Mouse (Mus musculus) small intestine, adult 2 months (tissue): ENCODE measurements around the gene Alg12. TPM values are rescaled to one million over a fixed set of nuclear protein-coding genes. Genes with fewer than 3 reads are reported as not detected.

ENCODE experiments used
- H3K27ac ChIP-seq: fragments of 200-500 bp; 2 replicates; pipeline ENCODE4 v1.5.1; 2012; ENCODE audit warnings: low read depth, low read length, control low read depth, inconsistent platforms; ENCODE audit not compliant: insufficient read depth
- H3K27me3 ChIP-seq: fragments of 200-500 bp; 2 replicates; pipeline ENCODE4 v1.6.1; 2012; ENCODE audit warnings: mild to moderate bottlenecking, moderate library complexity, low read length, inconsistent platforms; ENCODE audit not compliant: control insufficient read depth, insufficient read depth
- H3K36me3 ChIP-seq: fragments of 200-500 bp; 2 replicates; pipeline ENCODE4 v1.6.1; 2012; ENCODE audit warnings: mild to moderate bottlenecking, low read length, control low read depth, inconsistent platforms; ENCODE audit not compliant: control insufficient read depth, insufficient read depth
- H3K4me1 ChIP-seq: fragments of 200-500 bp; 2 replicates; pipeline ENCODE4 v1.6.1; 2012; ENCODE audit warnings: low read length, inconsistent platforms, mixed read lengths; ENCODE audit not compliant: control insufficient read depth, insufficient read depth, insufficient read length
- H3K4me3 ChIP-seq: fragments of 200-500 bp; 2 replicates; pipeline ENCODE4 v1.5.1; 2012; ENCODE audit warnings: low read depth, mild to moderate bottlenecking, control low read depth, inconsistent platforms, low read length, moderate library complexity
- CTCF ChIP-seq: fragments of 200-500 bp; IDR thresholded peaks from 2 replicates; pipeline ENCODE4 v1.5.1; 2012; ENCODE audit warnings: low read depth, mild to moderate bottlenecking, control low read depth, inconsistent platforms, low read length, moderate library complexity, mixed read lengths; ENCODE audit not compliant: insufficient replicate concordance, insufficient read length; ENCODE audit errors: extremely low read depth
- POLR2A ChIP-seq: fragments of 200-500 bp; IDR thresholded peaks from 2 replicates; pipeline ENCODE4 v1.6.1; 2012; ENCODE audit warnings: low read depth, mild to moderate bottlenecking, control low read depth, inconsistent platforms, low read length, moderate library complexity
- WGBS: fragments of 180-500 bp; shearing (Covaris S2); methylation state at CpG from one replicate; pipeline ENCODE4 v1.1.7; 2018; 5-methylcytosine and 5-hydroxymethylcytosine counted together
- polyA plus RNA-seq: library from polyadenylated mRNA; depleted of rRNA; stranded (reverse); fragments of >200 nt; gene quantifications from 2 replicates; pipeline ENCODE4 v1.2.3, GENCODE M21; 2012

The Alg12 gene
- polyA plus RNA-seq, 1 experiment = 16.4 TPM

DNA sequence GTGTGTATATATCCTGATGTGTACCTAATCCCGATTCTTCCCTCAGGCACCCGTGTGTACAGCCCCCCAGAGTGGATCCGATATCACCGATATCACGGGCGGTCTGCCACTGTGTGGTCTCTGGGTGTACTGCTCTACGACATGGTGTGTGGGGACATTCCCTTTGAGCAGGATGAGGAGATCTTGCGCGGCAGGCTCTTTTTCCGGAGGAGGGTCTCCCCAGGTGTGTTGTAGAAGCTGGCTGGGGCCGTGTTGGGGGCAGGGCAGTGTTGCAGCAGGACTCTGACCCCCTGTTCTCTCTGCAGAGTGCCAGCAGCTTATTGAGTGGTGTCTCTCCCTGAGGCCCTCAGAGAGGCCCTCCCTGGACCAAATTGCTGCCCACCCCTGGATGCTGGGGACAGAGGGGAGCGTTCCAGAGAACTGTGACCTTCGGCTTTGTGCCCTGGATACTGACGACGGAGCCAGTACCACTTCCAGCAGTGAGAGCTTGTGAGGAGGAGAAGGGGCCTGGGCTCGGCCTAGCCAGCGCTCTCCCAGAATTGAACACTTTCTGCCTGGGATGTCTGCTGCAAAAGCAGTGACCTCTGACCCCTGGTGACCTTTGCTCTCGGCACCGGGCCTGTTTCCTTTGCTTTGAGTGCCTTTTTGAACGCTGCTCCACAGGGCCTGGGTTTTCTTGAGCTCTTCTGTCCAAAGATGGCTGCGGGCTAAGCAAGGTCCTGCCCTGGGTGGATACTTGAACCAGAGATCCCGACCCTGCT, 45.3 kb upstream of the Alg12 start:
- H3K4me1 ChIP-seq = peaks cover 48% of the 10 kb centered on the region
- H3K27ac ChIP-seq = peak overlapping the region; percentile 82
- peak overlapping the region; percentile 89 for H3K4me3 ChIP-seq
- WGBS = 25% methylated on average over 22 of the region's 22 CpGs
- H3K36me3 ChIP-seq = peaks cover 22% of the 10 kb centered on the region
- no peaks in the 10 kb centered on the region for H3K27me3 ChIP-seq
- TF ChIP-seq POLR2A (no peak), CTCF (no peak)

DNA sequence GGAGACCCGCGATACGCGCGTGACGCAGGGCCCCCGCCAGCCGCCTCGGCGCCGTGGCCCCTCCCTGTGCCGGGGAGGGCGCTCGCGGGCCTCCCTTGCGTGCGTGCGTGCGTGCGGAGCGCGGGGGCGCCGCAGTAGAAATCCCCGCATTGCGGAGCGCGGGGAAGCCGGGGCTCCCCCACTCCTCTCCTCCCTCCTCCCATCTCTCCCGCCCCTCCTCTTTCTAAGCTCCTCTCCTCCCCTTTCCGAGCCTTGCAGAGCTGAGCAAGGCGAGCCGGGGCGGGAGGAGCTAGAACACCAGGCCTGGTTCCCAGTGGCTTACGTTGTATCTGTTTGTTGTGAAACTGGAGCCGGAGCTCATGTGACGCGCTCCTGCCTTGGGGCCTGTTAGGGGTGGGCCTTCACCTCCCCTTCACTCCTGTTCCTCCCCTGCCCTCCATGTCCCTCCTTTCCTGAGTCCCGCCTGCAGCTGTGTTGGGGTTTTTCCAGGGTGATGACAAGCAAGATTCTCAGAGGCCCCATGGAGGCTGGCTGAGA, 44.6 kb upstream of the Alg12 start:
- Histone ChIP-seq H3K27ac (peak overlapping the region; percentile 82), H3K27me3 (no peaks in the 10 kb centered on the region), H3K4me3 (peak overlapping the region; percentile 89), H3K36me3 (peaks cover 22% of the 10 kb centered on the region), H3K4me1 (peaks cover 48% of the 10 kb centered on the region)
- WGBS = 1% methylated on average over 39 of the region's 39 CpGs
- TF ChIP-seq CTCF = no peak
- TF ChIP-seq POLR2A = no peak

DNA sequence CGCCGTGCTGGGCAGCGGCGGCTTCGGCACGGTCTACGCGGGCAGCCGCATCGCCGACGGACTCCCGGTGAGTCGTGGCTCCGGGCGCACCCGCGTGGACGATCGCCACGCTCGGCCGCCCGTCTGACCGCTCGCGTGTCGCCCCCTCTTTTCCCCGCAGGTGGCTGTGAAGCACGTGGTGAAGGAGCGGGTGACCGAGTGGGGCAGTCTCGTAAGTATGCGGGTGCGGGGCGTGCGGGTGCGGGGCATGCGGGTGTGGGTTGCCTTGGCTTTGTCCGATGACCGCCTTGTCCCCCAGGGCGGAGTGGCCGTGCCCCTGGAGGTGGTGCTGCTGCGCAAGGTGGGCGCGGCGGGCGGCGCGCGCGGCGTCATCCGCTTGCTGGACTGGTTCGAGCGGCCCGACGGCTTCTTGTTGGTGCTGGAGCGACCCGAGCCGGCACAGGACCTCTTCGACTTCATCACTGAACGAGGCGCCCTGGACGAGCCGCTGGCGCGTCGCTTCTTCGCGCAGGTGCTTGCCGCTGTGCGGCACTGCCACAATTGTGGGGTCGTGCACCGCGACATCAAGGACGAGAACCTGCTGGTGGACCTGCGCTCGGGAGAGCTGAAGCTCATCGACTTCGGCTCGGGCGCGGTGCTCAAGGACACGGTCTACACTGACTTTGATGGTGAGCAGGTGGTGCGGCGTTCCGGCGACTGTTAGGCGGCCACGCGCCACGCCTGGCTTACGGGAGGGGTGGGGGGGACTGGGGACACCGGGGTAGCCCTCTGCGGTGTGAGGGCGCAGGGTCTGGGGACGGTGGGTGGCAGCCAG, 44.0 kb upstream of the Alg12 start:
- H3K27me3 ChIP-seq = no peaks in the 10 kb centered on the region
- peaks cover 22% of the 10 kb centered on the region for H3K36me3 ChIP-seq
- H3K4me1 ChIP-seq = peaks cover 42% of the 10 kb centered on the region
- H3K27ac ChIP-seq = peak overlapping the region; percentile 83
- under 1% methylated on average over 98 of the region's 98 CpGs for WGBS
- TF ChIP-seq CTCF (no peak), POLR2A (no peak)
- H3K4me3 ChIP-seq = peak overlapping the region; percentile 89

DNA sequence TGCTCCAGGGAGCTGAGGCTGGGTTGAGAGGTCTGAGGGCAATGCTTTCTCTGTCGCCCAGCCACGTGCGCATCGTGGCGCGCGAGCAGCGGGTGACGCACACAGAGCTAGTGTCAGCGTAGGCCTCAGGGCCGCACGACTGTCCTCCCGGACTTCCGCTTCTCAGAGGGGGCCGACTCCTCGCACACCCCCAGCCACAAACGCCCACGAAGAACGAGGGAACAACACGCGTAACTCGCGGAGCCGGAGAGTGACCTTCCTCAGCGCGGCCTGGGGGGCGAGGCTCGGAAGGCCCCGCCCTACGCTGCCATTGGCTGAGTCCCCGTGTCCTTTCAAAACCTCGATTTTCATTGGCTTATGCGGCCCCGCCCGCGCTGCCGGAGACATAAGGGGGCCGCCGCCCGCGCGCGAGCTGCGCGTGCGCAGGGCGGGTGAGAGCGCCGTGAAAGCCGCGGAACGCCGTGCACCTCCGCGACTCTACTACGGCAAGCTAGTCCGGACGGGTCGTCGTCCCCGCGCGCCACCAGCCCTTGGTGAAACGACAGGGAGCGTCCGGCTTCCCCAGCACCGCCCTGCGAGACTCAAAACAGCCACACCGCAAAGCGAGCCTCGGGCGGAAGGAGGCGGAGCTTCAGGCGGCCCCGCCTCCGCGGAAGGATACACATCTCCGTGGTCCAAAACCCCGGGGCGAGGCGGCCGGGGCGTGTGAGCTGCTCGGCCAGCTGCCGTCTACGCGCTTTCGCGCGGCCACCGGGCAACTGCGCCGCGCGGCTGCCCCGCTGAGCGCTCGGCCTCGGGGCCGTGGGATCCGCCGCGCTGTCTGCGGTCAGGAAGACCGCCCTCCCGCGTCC, 42.9 kb upstream of the Alg12 start, which contains the start of gene Pim3:
Gene Pim3, plus strand, starts transcription at position 415 of the 851 bp plus-strand sequence.
- WGBS = under 1% methylated on average over 107 of the region's 107 CpGs

DNA sequence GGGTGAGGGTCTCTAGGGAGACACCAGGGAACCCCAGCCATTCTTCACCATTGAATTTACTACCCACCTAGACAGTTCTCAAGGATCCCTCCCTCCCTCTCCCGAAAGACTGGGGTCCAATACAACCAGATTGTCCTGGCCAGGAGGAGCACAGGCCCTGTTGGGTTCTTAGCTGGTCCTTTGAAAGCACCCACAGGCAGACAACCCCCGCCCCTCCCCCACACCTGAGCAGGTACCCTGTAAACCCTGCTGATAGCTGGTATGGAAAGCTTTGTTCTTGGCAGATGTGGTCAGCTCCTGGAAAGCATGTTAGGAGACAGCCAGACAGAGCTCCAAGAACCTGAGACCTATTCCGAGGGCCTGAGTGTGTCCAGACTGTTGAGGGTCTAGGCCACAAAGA, 41.7 kb upstream of the Alg12 start:
- WGBS = 88% methylated on average over 3 of the region's 3 CpGs
- no peak overlapping the region for H3K4me3 ChIP-seq
- peaks cover 16% of the 10 kb centered on the region for H3K36me3 ChIP-seq
- no peak for TF ChIP-seq POLR2A
- no peak for TF ChIP-seq CTCF
- H3K27ac ChIP-seq = no peak overlapping the region
- H3K27me3 ChIP-seq = no peaks in the 10 kb centered on the region
- peaks cover 25% of the 10 kb centered on the region for H3K4me1 ChIP-seq

More for the DNA sequence above, 42.9 kb upstream of the Alg12 start, which contains the start of gene Pim3:
- peaks cover 33% of the 10 kb centered on the region for H3K4me1 ChIP-seq
- peak; percentile 98 for TF ChIP-seq POLR2A
- no peak for TF ChIP-seq CTCF
- peaks cover 22% of the 10 kb centered on the region for H3K36me3 ChIP-seq
- no peaks in the 10 kb centered on the region for H3K27me3 ChIP-seq
- H3K27ac ChIP-seq = peak within 1 kb of the TSS; percentile 90
- H3K4me3 ChIP-seq = peak within 1 kb of the TSS; percentile 89

DNA sequence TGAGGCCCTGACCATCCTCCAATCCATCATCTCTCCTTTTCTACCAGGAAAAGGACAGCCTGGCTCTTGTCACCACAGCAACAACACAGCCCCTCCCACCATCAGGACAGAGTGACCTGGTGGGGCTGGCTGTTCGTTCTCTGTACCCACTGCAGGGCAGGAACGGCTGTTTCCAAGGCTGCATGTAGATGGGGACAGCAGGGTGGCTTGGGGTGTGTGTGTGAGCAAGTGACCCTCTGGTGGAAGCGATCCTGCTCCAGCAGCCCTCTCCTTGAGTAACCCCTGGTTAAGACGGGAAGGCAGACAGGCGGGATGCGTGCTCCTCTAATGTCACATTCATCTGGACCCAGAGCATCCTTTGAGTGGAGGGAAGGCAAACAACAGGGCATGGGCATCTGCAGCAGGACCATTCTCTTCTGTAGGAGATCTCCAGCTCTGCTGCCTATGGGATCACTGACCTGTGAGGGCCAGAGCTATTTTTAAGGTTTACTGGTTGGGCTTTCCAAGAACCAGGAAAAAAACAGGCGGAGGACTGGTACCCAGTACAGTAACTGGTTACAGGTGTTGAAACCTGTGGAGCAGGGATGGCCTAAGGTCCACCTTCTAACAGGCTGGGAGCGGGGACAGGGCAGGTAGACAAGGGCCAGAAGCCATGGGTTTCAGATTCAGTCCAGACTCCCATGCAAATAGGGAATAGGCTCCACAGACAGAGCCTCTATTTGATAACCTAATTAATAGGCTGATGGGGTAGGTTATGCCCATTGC, 40.3 kb upstream of the Alg12 start:
- peaks cover 4% of the 10 kb centered on the region for H3K36me3 ChIP-seq
- no peak overlapping the region for H3K27ac ChIP-seq
- WGBS = 80% methylated on average over 8 of the region's 8 CpGs
- no peaks in the 10 kb centered on the region for H3K27me3 ChIP-seq
- H3K4me1 ChIP-seq = peaks cover 28% of the 10 kb centered on the region
- no peak overlapping the region for H3K4me3 ChIP-seq
- no peak for TF ChIP-seq POLR2A
- no peak for TF ChIP-seq CTCF
